Mouse (Mus musculus): Measurements from ENCODE around the gene Il10rb. TPM values are rescaled to one million over a fixed set of nuclear protein-coding genes. Genes with fewer than 3 reads are reported as not detected.

Gene Il10rb
- polyA plus RNA-seq, 1 experiment: 54.7 TPM

Other genes starting within 250 kb of the Il10rb start
- gene Olig2, start 180.7 kb upstream of the Il10rb start, polyA plus RNA-seq (2012; rRNA removed): not detected in 2 replicates
- gene Olig1, start 136.4 kb upstream of the Il10rb start, polyA plus RNA-seq (2012; rRNA removed): 0.19 and 0.25 TPM in 2 replicates
- gene Ifnar2, start 33.4 kb upstream of the Il10rb start, polyA plus RNA-seq (2012; rRNA removed): 57.9 and 68.6 TPM in 2 replicates
- 0.26 TPM in 1 of 2 replicates, not detected in the other for gene Gm21970, start 14.4 kb upstream of the Il10rb start, polyA plus RNA-seq (2012; rRNA removed)
- gene Ifnar1, start 79.1 kb downstream of the Il10rb start, polyA plus RNA-seq (2012; rRNA removed): 30.8 and 33.2 TPM in 2 replicates
- gene Ifngr2, start 140.9 kb downstream of the Il10rb start, polyA plus RNA-seq (2012; rRNA removed): 32.1 and 34.3 TPM in 2 replicates
- 78.0 and 80.8 TPM in 2 replicates for gene Tmem50b, start 191.6 kb downstream of the Il10rb start, polyA plus RNA-seq (2012; rRNA removed)
- gene Dnajc28, start 212.9 kb downstream of the Il10rb start, polyA plus RNA-seq (2012; rRNA removed): 3.3 and 4.2 TPM in 2 replicates
- 35.4 and 40.2 TPM in 2 replicates for gene Gart, start 240.8 kb downstream of the Il10rb start, polyA plus RNA-seq (2012; rRNA removed)
- 302 and 367 TPM in 2 replicates for gene Son, start 241.3 kb downstream of the Il10rb start, polyA plus RNA-seq (2012; rRNA removed)